Mouse (Mus musculus): ENCODE measurements around the gene Vmn1r18. TPM values are rescaled to one million over a fixed set of nuclear protein-coding genes. Genes with fewer than 3 reads are reported as not detected.
"Not testable (repeated sequence)": the region's sequence is repeated elsewhere in the genome, so short reads cannot be mapped to it uniquely, and the experiment has no call there.

Gene Vmn1r18
- total RNA-seq (2021), result under 1 TPM in 1 of 2 experiments, not detected in 1; 0.02 TPM
- long read RNA-seq, result 0 reads

DNA sequence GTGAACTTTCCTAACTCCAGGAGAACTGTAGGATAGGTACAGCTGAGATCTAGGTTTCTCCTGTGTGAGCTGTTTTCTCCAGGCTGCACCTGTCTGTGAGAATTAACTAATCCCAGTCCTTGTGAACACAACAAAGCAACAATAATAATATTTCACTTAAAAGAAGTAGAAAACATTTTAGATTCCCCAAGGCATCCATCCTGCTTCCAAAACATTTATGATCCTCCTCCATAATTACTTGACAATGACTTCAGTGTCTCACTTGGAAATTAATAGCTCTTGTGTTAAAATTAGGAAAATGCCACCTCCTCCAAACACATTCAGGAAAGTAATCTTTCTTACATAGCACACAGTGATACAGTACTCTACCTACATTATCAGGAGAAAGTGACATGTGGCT lies at the start of gene Vmn1r18:
Gene Vmn1r18 (minus strand): TSS at position 101 of the 400 bp plus-strand sequence.
- no peak for DNase-seq (ENCODE audit: low spot score in 2 of 2)

DNA sequence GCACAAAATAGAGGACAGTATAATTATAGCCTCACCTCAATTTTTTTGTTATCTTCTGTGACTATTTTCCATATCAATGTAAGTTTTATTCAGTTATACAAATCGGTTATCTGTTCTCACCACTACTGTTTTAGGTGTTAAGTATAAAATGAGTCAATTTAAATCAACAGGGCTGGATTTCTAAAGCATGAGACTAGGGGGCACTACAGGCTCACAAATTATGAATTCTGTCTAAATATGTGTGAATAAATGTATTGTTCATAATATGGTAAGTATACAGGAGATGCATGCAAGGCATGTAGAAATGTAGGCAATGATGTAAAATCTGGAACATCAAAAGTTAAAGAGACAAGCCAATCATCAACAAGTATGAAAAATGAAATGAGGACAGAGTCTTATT lies 35.6 kb upstream of the Vmn1r18 start:
- DNase-seq (ENCODE audit: low spot score in 2 of 2), result no peak

DNA sequence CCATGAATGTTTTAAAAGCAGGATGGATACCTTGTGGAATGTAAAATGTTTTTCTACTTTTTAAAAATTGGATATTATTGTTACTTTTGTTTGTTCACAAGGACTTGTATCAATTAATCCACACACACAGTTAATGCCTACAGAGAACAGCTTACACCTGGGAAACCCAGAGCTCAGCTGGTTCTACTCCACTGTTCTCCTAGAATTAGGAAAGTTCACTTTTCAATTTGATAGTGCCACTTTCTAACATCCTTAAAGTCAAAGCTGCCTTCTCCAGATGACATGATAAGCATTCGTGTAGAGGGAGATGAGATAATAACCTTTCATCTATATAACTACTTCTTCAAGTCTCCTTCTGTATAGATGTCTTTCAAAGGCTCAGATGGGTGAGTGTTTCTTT lies 33.0 kb upstream of the Vmn1r18 start, which contains the start of gene Vmn1r20:
Gene Vmn1r20 (plus strand): TSS at position 301 of the 400 bp plus-strand sequence.
- no peak for DNase-seq (ENCODE audit: low spot score in 2 of 2)

DNA sequence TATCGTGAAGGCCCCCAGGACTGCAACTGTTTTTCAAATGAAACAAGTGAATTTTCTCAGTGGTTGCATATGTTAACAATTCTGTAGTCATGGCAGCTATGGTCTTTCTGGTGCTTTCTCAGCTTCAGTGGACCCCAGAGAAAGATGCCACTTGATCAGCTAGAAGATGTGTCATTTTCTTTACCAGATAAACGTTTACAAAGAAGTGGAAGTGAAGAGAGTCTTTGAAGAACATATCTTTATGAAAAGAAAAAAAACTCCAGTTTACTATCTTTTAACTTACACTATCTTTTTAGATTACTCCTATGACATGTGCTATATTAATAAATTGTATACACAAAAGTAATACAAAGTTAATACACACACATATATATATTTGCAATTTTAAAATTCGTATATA lies 7.9 kb upstream of the Vmn1r18 start, which contains the start of gene Vmn1r19:
Gene Vmn1r19 (plus strand): TSS at position 301 of the 400 bp plus-strand sequence.
- not testable (repeated sequence) for DNase-seq (ENCODE audit: low spot score in 2 of 2)

DNA sequence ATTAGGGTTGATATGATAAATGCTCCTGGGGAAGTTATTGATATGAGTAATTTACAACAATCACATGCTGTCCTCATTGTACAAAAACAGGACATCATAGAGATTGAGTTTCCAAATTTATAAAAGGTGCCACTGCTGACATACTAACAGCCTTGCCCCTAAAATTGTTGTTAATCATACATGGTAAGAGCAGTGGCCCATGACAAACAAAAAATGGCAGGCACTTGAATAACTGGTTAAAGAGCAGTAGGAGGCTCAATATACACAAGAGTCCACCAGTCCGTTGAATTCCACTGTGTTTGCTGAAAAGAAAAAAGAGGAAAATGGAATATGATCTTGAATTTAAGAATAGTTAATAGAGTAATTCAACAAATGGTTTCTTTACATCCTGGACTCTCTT lies 28.1 kb downstream of the Vmn1r18 start:
- no peak for DNase-seq (ENCODE audit: low spot score in 2 of 2)

DNA sequence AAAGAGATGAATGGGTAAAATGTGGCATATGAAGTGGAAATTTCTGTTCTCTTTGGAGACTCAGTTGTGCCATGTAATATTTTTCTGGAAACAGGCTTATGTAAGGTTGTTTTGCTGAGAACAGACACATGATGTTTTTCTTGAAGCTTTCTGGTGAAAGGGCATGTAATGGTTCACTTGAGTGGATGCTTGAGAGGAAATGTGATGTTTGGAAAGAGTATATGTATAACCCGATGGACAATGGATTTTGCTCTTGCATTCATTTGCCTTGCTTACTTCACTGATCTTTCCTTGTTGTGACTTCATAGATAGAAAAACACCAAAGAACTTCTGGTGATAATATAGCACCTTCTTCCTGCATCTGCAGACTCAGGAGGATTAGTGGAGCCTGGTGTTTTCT lies 29.7 kb downstream of the Vmn1r18 start:
- DNase-seq (ENCODE audit: low spot score in 2 of 2), result not testable (repeated sequence)

DNA sequence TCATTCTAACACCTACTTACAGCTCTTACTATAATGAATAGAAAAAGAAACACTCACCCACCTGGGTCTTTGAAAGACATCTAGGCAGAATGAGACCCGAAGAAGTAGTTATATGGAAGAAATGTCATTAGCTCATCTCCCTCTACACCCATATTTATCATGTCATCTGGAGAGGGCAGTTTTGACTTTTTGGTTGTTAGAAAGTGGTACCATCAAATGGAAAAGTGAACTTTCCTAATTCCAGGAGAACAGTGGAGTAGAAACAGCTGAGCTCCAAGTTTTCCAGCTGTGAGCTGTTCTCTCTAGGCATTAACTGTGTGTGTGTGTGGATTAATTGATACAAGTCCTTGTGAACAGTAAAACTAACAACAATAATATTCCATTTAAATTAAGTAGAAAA lies 32.0 kb downstream of the Vmn1r18 start, which contains the start of gene Vmn1r17:
Gene Vmn1r17 (minus strand): TSS at position 101 of the 400 bp plus-strand sequence.
- DNase-seq (ENCODE audit: low spot score in 2 of 2), result no peak

DNA sequence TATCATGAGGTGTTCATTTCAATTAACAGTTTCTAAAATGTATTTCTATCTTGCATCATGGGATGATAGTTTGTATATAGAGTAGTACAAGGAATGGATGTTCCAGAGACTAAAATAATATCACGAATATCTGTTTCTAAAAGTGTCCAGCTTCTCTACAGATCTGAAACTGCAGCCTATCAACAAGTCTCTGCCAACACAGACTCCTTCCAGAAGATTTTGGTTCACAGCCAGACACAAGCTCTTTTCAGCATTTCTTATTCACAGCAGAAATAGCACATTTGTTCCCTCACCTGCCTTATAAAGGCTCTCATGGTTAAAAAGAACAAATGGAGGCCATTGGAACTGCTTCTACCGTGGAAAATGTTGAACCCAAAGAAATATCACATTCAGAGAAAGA lies 38.7 kb downstream of the Vmn1r18 start:
- no peak for DNase-seq (ENCODE audit: low spot score in 2 of 2)

DNA sequence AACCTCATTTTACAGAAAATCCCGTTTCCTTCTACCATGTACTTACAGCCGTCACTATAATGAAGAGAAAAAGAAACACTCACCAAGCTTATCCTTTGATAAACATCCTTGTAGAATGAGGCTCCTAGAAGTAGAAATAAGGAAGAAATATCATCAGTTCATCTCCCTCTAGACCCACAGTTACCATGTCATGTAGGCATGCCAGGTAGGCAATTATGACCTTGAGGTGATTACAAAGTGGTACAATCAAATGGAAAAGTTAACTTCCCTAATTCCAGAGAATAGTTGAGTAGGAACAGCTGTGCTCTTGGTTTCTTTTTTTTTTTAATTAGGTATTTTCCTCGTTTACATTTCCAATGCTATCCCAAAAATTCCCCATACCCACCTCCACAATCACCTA lies 66.2 kb downstream of the Vmn1r18 start, which contains the start of gene Vmn1r16:
Gene Vmn1r16 (minus strand): TSS at position 101 of the 400 bp plus-strand sequence.
- DNase-seq (ENCODE audit: low spot score in 2 of 2), result no peak

Other genes with a start within 250 kb of the Vmn1r18 start
- gene Vmn1r12, start 238.9 kb downstream of the Vmn1r18 start, total RNA-seq (2021), result not detected
- not detected for gene Vmn1r13, start 192.5 kb downstream of the Vmn1r18 start, total RNA-seq (2021)
- gene Vmn1r14, start 164.1 kb downstream of the Vmn1r18 start, total RNA-seq (2021), result not detected
- not detected for gene Vmn1r15, start 137.8 kb downstream of the Vmn1r18 start, total RNA-seq (2021)
- gene Vmn1r16, start 66.3 kb downstream of the Vmn1r18 start, total RNA-seq (2021), result not detected
- gene Vmn1r17, start 32.1 kb downstream of the Vmn1r18 start, total RNA-seq (2021), result not detected
- not detected for gene Vmn1r19, start 8.0 kb upstream of the Vmn1r18 start, total RNA-seq (2021)
- gene Vmn1r20, start 33.1 kb upstream of the Vmn1r18 start, total RNA-seq (2021), result not detected
- gene Ppm1k, start 139.7 kb upstream of the Vmn1r18 start, total RNA-seq (2021), result 10 to 100 TPM; 27.4 to 29.8 TPM
- gene Herc6, start 185.2 kb upstream of the Vmn1r18 start, total RNA-seq (2021), result 1 to 10 TPM; 2.9 to 3.2 TPM